Mouse (Mus musculus) cerebellum, postnatal 36 days (tissue): Measurements from ENCODE around the gene Rfc2.
A peak's percentile ranks its signal among the peaks of the same experiment; 100 is the strongest.
"Not testable (repeated sequence)": the region's sequence is repeated elsewhere in the genome, so short reads cannot be mapped to it uniquely, and the experiment has no call there.

Experiments used
- DNase-seq, 2 experiments: peaks; one replicate each; pipeline ENCODE4 v3.0.0; 2021 to 2022; ENCODE audit warnings: mixed read lengths in 2 of 2

Gene Rfc2

GRCm38 (mm10) chr5:134611810-134612521 lies 30.8 kb downstream of the Rfc2 start:
- no peak for DNase-seq

- DNase-seq: no peak
These were observed 32.6 kb downstream of the Rfc2 start for GRCm38 (mm10) chr5:134613727-134614126.

GRCm38 (mm10) chr5:134614296-134614695 lies 33.1 kb downstream of the Rfc2 start:
- no peak for DNase-seq

GRCm38 (mm10) chr5:134614802-134615201 lies 33.6 kb downstream of the Rfc2 start, which contains the start of gene Lat2:
Gene Lat2, minus strand, starts transcription at chr5:134615025.
- DNase-seq: no peak

GRCm38 (mm10) chr5:134615380-134615779 lies 34.2 kb downstream of the Rfc2 start:
- DNase-seq: no peak

- no peak for DNase-seq
These were observed 34.6 kb downstream of the Rfc2 start for GRCm38 (mm10) chr5:134615780-134616179.

- peak; percentile 55 to 58 for DNase-seq
These were observed 35.9 kb downstream of the Rfc2 start for GRCm38 (mm10) chr5:134617071-134617470.

- no peak for DNase-seq
These were observed 39.3 kb downstream of the Rfc2 start for GRCm38 (mm10) chr5:134620457-134620856.

GRCm38 (mm10) chr5:134621099-134621640 lies 40.0 kb downstream of the Rfc2 start:
- DNase-seq: no peak

GRCm38 (mm10) chr5:134622069-134622468 lies 40.9 kb downstream of the Rfc2 start:
- DNase-seq: peak; percentile 42 to 49

- no peak for DNase-seq
These were observed 48.3 kb downstream of the Rfc2 start for GRCm38 (mm10) chr5:134629508-134629907.

GRCm38 (mm10) chr5:134630835-134631234 lies 49.7 kb downstream of the Rfc2 start:
- no peak for DNase-seq

- no peak for DNase-seq
These were observed 51.7 kb downstream of the Rfc2 start for GRCm38 (mm10) chr5:134632841-134633240.

GRCm38 (mm10) chr5:134637820-134638367 lies 56.7 kb downstream of the Rfc2 start:
- no peak for DNase-seq

- DNase-seq: peak in 1 of 2 experiments; percentile 20
These were observed 57.5 kb downstream of the Rfc2 start for GRCm38 (mm10) chr5:134638461-134639268.

- peak; percentile 96 to 98 for DNase-seq
These were observed 58.1 kb downstream of the Rfc2 start, which contains the start of gene Eif4h for GRCm38 (mm10) chr5:134639269-134639682. Gene Eif4h, minus strand, starts transcription at chr5:134639490.

GRCm38 (mm10) chr5:134640371-134640770 lies 59.2 kb downstream of the Rfc2 start:
- DNase-seq: no peak

- DNase-seq: no peak
These were observed 63.0 kb downstream of the Rfc2 start for GRCm38 (mm10) chr5:134644121-134644520.

- DNase-seq: no peak
These were observed 63.5 kb downstream of the Rfc2 start for GRCm38 (mm10) chr5:134644643-134645118.

GRCm38 (mm10) chr5:134646461-134646860 lies 65.3 kb downstream of the Rfc2 start:
- DNase-seq: no peak

GRCm38 (mm10) chr5:134647394-134647793 lies 66.2 kb downstream of the Rfc2 start:
- DNase-seq: no peak

- not testable (repeated sequence) for DNase-seq
These were observed 67.8 kb downstream of the Rfc2 start for GRCm38 (mm10) chr5:134648976-134649375.

- DNase-seq: peak; percentile 38 to 42
These were observed 69.8 kb downstream of the Rfc2 start for GRCm38 (mm10) chr5:134650926-134651325.
